Mouse (Mus musculus) heart, embryonic 11.5 days (tissue): ENCODE measurements around the gene Gosr2. TPM values are rescaled to one million over a fixed set of nuclear protein-coding genes. Genes with fewer than 3 reads are reported as not detected.

Source experiments
- ATAC-seq: fragments of 200-750 bp; cut with Nextera tagmentation; replicated peaks from 2 replicates; pipeline ENCODE4 v1.8.0; 2017; ENCODE audit warnings: moderate library complexity; ENCODE audit not compliant: insufficient number of reproducible peaks, low FRiP score, low TSS enrichment
- H3K27ac ChIP-seq: fragments of 300-500 bp; sonication (generic); 2 replicates; pipeline ENCODE4 v1.5.1; 2014; ENCODE audit warnings: mild to moderate bottlenecking, low read depth, low read length
- H3K27me3 ChIP-seq: fragments of 300-500 bp; sonication (generic); 2 replicates; pipeline ENCODE4 v1.6.1; 2014; ENCODE audit warnings: mild to moderate bottlenecking, low read length, mixed read lengths; ENCODE audit not compliant: control insufficient read depth, insufficient read depth
- H3K36me3 ChIP-seq: fragments of 300-500 bp; sonication (generic); 2 replicates; pipeline ENCODE4 v1.6.1; 2014; ENCODE audit warnings: mild to moderate bottlenecking, low read length, moderate library complexity, mixed read lengths; ENCODE audit not compliant: control insufficient read depth, insufficient read depth
- H3K4me1 ChIP-seq: fragments of 300-500 bp; sonication (generic); 2 replicates; pipeline ENCODE4 v1.6.1; 2014; ENCODE audit warnings: low read length; ENCODE audit not compliant: control insufficient read depth, insufficient read depth
- H3K4me2 ChIP-seq: fragments of 300-500 bp; sonication (generic); 2 replicates; pipeline ENCODE4 v1.6.1; 2014; ENCODE audit warnings: mild to moderate bottlenecking, moderate library complexity
- H3K4me3 ChIP-seq: fragments of 300-500 bp; sonication (generic); 2 replicates; pipeline ENCODE4 v1.5.1; 2014; ENCODE audit warnings: low read depth, low read length
- H3K9ac ChIP-seq: fragments of 300-500 bp; sonication (generic); 2 replicates; pipeline ENCODE4 v1.6.1; 2014; ENCODE audit warnings: mild to moderate bottlenecking, low read depth, low read length, moderate library complexity
- H3K9me3 ChIP-seq: fragments of 300-500 bp; sonication (generic); replicated peaks from 2 replicates; pipeline ENCODE4 v1.6.1; 2016; ENCODE audit warnings: low read length; ENCODE audit not compliant: control insufficient read depth
- WGBS: fragments of 180-500 bp; shearing (Covaris S2); extraction: QIAGEN DNeasy Blood & Tissue Kit; methylation state at CpG from one replicate; pipeline ENCODE4 v1.1.7; 2014; ENCODE audit not compliant: insufficient replicate concordance; 5-methylcytosine and 5-hydroxymethylcytosine counted together
- polyA plus RNA-seq: library from polyadenylated mRNA; unstranded; fragments of >200 nt; fragmentation: Nextera tagmentation; extraction: Ambion mirVana; gene quantifications from 2 replicates; pipeline ENCODE4 v1.2.1, GENCODE M21; 2014

Gosr2 gene
- polyA plus RNA-seq, 1 experiment from 2014 or later = 61.6 TPM

DNA sequence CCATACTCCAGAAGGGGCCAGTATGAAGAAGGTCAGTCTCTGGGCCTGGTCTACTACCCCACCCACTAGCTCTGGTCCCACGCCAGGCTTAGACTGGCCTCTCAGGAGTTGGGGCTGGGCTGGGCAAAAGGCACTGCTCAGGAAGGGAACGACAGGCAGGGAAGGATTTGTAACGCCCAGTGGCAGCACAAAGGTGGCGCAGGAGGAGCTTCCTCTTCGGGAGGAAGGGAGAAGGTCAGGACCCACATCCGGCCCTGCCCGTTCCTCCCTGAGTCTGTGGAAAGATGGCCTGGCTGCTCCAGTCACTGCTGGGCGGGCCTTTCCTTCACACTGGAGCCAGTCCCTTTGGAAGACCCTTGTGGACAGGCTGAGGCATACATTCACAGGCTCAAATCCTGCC is 9.3 kb upstream of the Gosr2 start:
- Histone ChIP-seq H3K27ac (no peak overlapping the region), H3K4me1 (no peaks in the 10 kb centered on the region), H3K4me3 (no peak overlapping the region), H3K9ac (no peak overlapping the region), H3K4me2 (no peak overlapping the region), H3K36me3 (no peaks in the 10 kb centered on the region), H3K9me3 (no peaks in the 10 kb centered on the region), H3K27me3 (no peaks in the 10 kb centered on the region)
- ATAC-seq = peak; percentile 69
- 40% methylated on average over 8 of the region's 8 CpGs for WGBS

GRCm38 (mm10) chr11:103698226-103698625 is 528 bp upstream of the Gosr2 start:
- peak overlapping the region; percentile 94 for H3K9ac ChIP-seq
- H3K4me1 ChIP-seq = peaks cover 6% of the 10 kb centered on the region; the same call in 1 of the 2 replicates
- H3K4me2 ChIP-seq = peak overlapping the region; percentile 74
- H3K27me3 ChIP-seq = no peaks in the 10 kb centered on the region
- no peaks in the 10 kb centered on the region for H3K36me3 ChIP-seq
- peak overlapping the region; percentile 95 for H3K4me3 ChIP-seq
- peak overlapping the region; percentile 99 for H3K27ac ChIP-seq
- H3K9me3 ChIP-seq = no peaks in the 10 kb centered on the region
- ATAC-seq = no peak
- 60% methylated on average over 2 of the region's 2 CpGs for WGBS

DNA sequence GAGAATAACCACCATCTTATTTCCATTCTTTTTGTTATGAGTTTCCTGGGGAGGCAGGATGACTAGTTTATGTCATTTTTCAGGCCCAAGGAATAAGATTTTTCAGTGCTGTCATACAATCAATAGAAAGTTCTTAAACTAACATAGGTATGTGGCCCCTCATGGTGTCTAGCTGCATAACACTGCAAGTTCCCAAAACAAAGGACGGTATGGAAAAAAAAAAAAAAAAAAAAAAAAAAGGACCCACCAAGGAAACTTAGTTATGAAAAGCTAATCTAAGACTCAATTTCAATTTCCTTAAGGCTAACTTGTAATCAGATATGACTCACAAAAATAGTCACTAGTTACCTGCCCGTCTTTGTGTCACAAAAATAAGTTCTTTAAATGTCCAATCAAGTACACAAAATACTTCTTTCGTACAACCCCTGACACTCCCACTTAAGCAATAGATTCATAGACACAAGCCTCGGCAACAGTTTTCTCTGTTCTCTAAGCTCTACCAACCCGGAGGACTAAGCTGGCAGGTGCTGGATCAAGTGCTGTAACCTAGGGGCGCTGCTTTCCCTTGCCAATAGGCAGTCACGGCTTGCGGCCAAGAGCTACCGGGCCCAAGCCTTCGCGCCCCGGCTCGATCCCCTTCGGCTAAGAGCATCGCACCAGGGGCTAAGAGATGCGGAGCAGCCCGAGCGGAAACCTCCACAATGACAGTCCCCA is 690 bp downstream of the Gosr2 start:
- Histone ChIP-seq H3K9me3 (no peaks in the 10 kb centered on the region), H3K4me1 (peaks cover 6% of the 10 kb centered on the region; the same call in 1 of the 2 replicates), H3K4me3 (peak overlapping the region; percentile 95), H3K9ac (peak overlapping the region; percentile 94), H3K4me2 (peak overlapping the region; percentile 74), H3K27ac (peak overlapping the region; percentile 99), H3K27me3 (no peaks in the 10 kb centered on the region), H3K36me3 (no peaks in the 10 kb centered on the region)
- WGBS = under 1% methylated on average over 18 of the region's 18 CpGs
- ATAC-seq = peak; percentile 35

GRCm38 (mm10) chr11:103693241-103693640 is 4.5 kb downstream of the Gosr2 start:
- 57% methylated on average over 1 of the region's 1 CpGs for WGBS

DNA sequence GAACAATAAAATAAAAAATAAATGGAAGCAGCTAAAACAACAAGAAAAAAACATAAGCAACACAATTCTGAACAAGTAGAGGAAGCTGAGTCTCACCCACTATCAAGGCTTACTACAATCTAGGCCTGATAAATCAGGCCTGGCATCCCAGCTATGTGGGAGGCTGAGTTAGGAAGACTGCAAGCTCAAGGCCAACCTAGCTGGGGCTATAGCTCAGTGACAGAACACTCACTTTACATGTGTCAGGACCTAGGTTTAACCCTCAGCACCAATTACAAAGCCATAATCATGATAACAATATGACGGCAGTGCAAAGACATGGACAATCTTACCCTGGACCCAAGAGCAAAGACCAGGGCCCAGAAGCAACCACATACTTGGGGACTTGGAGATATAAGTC is 6.7 kb downstream of the Gosr2 start:
- Histone ChIP-seq H3K4me1 (peaks cover 51% of the 10 kb centered on the region), H3K27me3 (no peaks in the 10 kb centered on the region), H3K36me3 (peaks cover 8% of the 10 kb centered on the region; the same call in 1 of the 2 replicates), H3K9ac (no peak overlapping the region), H3K4me3 (no peak overlapping the region), H3K9me3 (no peaks in the 10 kb centered on the region), H3K27ac (0 out of 2 replicates have a peak overlapping the region, but pooled peaks have one; percentile 29), H3K4me2 (no peak overlapping the region)
- ATAC-seq = no peak
- 47% methylated on average over 1 of the region's 1 CpGs for WGBS

More at GRCm38 (mm10) chr11:103693241-103693640, 4.5 kb downstream of the Gosr2 start:
- ATAC-seq = no peak
- no peaks in the 10 kb centered on the region for H3K9me3 ChIP-seq
- peaks cover 37% of the 10 kb centered on the region for H3K4me1 ChIP-seq
- no peak overlapping the region for H3K4me2 ChIP-seq
- no peak overlapping the region for H3K4me3 ChIP-seq
- H3K27ac ChIP-seq = no peak overlapping the region
- no peak overlapping the region for H3K9ac ChIP-seq
- no peaks in the 10 kb centered on the region for H3K27me3 ChIP-seq
- H3K36me3 ChIP-seq = no peaks in the 10 kb centered on the region

GRCm38 (mm10) chr11:103688980-103689378 is 8.7 kb downstream of the Gosr2 start:
- H3K36me3 ChIP-seq = peaks cover 12% of the 10 kb centered on the region
- no peak overlapping the region for H3K4me3 ChIP-seq
- no peak overlapping the region for H3K4me2 ChIP-seq
- peak overlapping the region; percentile 91 for H3K27ac ChIP-seq
- ATAC-seq = no peak
- H3K9ac ChIP-seq = no peak overlapping the region
- peaks cover 51% of the 10 kb centered on the region for H3K4me1 ChIP-seq
- no peaks in the 10 kb centered on the region for H3K9me3 ChIP-seq
- no peaks in the 10 kb centered on the region for H3K27me3 ChIP-seq
- 28% methylated on average over 3 of the region's 3 CpGs for WGBS

- peaks cover 12% of the 10 kb centered on the region for H3K36me3 ChIP-seq
- H3K9ac ChIP-seq = peak overlapping the region; percentile 12; the same call in 1 of the 2 replicates
- no peaks in the 10 kb centered on the region for H3K9me3 ChIP-seq
Measured at GRCm38 (mm10) chr11:103688271-103688979, 9.3 kb downstream of the Gosr2 start.

GRCm38 (mm10) chr11:103686706-103687105 is 11.0 kb downstream of the Gosr2 start:
- Histone ChIP-seq H3K9me3 (no peaks in the 10 kb centered on the region), H3K4me1 (peaks cover 51% of the 10 kb centered on the region), H3K9ac (no peak overlapping the region), H3K4me2 (no peak overlapping the region), H3K27me3 (no peaks in the 10 kb centered on the region), H3K4me3 (no peak overlapping the region), H3K27ac (no peak overlapping the region), H3K36me3 (peaks cover 18% of the 10 kb centered on the region)
- no peak for ATAC-seq
- 66% methylated on average over 6 of the region's 6 CpGs for WGBS

More at GRCm38 (mm10) chr11:103688271-103688979, 9.3 kb downstream of the Gosr2 start:
- peak overlapping the region; percentile 49 for H3K4me2 ChIP-seq
- peak overlapping the region; percentile 91 for H3K27ac ChIP-seq
- H3K4me1 ChIP-seq = peaks cover 53% of the 10 kb centered on the region
- no peak overlapping the region for H3K4me3 ChIP-seq
- WGBS = 17% methylated on average over 6 of the region's 6 CpGs
- ATAC-seq = no peak
- no peaks in the 10 kb centered on the region for H3K27me3 ChIP-seq
